Mouse (Mus musculus) right cerebral cortex, postnatal 36 days (tissue): Measurements from ENCODE around the gene Ptgds.

Experiments
- DNase-seq, 2 experiments: peaks; one replicate each; pipeline ENCODE4 v3.0.0; 2022; ENCODE audit warnings: low spot score in 2 of 2, mixed read lengths in 1 of 2

Gene Ptgds

GRCm38 (mm10) chr2:25480541-25480940, 10.7 kb upstream of the Ptgds start:
- DNase-seq = no peak

DNA sequence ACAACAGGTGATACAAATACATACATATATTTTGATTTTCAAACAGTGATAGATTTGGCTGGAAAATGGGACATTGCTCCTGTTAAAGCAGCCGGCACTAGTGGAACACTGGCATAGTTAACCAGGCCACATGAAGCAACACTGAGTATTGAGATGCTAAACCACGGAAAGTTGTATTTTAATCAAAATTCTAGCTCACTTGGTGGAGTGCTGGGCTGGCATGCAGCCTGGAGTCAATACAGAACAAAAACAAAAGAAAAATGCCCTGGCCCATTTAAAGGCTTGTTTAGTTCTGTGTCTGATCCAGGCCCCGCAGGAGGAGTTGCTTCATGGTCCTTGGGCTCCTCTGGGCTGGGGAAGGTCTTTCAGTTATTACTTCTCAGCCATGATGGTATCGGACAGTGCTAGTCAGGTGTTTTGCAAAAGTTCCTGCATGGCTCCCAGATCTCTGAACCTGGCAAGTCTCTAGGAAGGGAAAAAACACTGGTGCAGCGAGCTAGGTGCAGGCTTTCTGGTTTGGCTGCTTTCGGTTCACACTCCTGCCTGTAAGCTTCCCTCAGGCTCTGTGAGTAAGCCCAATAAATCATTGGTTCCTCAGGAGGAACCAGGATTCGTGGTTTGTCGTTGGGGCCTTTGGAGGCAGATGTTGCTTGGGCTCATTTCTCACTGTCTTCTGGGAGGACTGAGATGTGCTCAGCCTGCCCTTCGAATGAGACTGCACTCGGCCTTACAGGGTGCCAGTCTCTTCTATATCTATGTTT, 9.9 kb upstream of the Ptgds start:
- DNase-seq = no peak

GRCm38 (mm10) chr2:25477967-25478675, 8.3 kb upstream of the Ptgds start:
- peak; percentile 66 for DNase-seq

GRCm38 (mm10) chr2:25477541-25477940, 7.7 kb upstream of the Ptgds start:
- DNase-seq = no peak

DNA sequence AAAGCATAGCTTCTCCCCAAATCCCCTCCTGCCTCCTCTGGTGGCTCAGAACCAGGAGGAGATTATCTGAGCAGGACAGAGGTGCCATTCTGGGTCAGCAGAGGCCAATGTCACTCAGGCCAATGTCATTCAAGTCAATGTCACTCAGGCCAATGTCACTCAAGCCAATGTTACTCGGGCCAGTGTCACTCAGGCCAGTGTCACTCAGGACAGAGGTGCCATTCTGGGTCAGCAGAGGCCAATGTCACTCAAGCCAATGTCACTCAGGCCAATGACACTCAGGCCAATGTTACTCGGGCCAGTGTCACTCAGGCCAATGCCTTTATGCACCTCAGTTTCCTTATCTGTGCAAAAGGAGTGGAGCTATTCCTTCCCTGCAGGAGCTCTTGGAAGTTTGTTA, 2.7 kb upstream of the Ptgds start:
- DNase-seq = no peak

- peak in 1 of 2 experiments; percentile 48 for DNase-seq
These were observed 607 bp downstream of the Ptgds start for GRCm38 (mm10) chr2:25468962-25469915.

GRCm38 (mm10) chr2:25467606-25468303, 2.1 kb downstream of the Ptgds start:
- DNase-seq = no peak

DNA sequence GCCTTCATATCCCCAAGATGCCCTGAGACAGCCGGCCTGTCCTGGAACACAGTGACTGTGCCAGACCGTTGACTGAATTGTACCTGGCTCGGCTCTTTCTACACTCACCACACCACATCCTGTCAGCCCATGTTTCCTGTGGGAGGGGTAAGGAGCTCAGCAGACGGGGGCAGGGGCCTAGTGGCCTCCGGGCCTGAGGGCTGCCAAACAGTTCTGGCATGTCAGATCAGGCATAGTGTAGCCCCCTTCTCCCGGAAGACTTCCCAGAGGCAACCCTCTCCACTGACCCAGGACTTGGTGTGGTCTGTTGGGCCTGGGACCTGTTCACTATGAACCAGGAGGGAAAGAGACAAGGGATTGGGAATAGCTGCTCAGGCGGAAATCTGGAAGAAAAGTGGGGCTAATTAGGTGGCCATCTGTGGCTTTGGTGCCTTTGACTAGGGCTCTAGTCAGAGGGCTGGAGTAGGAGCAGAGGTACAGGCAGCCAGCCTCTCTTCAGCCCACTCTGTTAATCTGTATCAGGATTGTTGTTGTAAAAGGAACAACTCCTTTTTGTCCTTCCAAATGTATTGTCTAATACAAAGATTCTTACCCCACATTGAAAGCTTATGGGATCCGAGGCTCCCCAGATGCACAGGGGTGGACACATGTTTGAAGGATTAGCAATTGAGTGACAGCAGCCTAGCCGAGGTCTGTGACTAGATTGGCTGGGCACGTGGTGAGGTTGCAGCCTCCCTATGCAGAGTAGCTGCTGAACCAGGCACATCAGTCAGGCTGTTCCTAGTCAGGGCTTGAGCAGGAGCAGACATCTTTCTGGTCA, 3.8 kb downstream of the Ptgds start:
- DNase-seq = no peak

DNA sequence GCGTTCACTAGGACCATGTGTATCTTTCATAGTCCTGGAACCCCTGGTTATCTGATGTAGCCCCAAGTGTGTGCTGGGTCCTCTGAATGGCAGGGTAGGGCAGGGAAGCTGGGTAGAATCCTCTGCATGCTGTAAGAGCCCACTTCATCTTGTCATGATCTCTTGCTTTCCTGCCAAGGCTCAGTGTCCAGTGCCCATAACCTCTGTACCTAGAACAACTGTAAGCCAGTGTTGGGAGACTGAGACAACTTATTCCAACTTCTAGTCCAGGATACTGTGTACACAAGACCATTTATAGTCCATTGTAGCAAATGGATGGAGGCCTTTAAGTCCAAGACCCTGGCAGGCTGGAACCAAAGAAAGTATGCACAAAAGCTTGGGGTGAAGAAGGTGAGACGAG, 4.6 kb downstream of the Ptgds start:
- DNase-seq = no peak

DNA sequence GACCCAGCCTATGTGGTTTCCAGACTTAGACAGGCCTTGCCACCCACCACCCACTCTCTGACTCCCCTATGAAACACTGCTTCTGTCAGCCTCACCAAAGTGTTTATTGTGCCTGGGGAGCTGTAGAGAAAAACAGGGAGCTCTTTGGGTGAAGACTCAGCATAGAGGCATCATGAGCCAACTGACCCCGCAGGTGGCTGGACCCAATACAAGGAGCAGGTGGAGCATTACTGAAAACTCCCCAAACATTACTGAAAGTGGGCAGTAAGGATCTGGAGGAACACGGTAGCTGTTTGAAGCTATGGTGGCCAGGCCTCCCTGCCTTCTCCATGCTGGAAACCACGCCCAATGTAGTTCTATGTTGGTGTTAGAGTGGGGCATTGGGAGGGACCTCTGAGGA, 6.2 kb downstream of the Ptgds start:
- no peak for DNase-seq

DNA sequence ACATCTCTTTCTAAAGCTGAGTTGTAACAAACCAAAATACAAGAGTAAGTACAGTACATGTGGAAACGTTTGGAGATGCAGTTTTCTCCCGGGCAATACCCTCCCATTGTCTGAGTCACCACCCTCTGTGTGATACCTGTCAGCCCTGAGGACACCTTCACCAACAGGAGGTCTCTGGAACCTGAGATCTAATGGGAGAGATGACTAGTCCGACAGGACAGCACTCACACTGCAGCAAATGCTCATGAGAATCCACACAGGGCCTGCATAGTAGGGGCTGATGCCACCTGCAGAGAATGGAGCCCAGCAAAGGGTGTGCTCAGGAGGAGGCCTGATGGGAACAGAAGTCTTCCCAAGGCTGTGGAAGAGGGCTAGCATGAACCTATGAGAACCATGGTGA, 8.4 kb downstream of the Ptgds start:
- no peak for DNase-seq

DNA sequence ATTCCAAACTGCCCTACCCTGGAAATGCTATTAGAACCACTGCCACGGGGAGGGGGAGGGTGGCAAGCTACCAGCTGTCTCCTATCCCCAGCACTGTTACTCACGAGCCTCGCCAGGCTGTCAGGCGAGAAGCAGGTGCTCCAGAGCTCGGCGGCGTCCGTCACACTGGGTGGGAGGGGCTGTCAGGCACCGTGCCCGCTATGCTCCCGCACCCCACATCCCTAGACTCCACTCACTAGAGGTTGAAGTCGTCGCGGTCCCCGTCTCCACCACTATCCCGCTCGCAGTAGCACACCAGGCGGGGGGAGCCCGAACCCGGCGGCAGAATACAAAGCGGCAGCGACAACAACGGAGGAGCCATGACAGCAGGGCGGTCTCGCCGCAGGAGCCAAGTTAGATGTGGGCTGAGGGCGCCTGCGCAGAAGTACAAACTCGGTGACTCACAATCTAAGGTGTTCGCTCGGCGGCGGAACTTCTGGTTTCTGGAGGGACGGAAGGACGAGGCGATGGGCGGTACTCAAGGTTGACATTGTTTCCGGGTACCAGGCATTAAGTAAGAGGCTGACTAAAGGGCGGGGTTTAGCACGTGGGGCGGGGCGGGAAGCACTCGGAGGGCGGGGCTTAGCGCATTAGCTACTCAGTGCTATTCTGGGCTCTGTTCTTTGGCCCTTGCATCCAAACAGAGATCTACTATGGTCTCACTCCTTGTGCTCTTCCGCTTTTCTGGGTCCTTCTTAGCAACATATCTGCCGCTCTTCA, 9.1 kb downstream of the Ptgds start, which contains the start of gene Paxx:
Gene Paxx, minus strand, starts transcription at position 544 of the 759 bp plus-strand sequence.
- peak; percentile 94 to 95 for DNase-seq

DNA sequence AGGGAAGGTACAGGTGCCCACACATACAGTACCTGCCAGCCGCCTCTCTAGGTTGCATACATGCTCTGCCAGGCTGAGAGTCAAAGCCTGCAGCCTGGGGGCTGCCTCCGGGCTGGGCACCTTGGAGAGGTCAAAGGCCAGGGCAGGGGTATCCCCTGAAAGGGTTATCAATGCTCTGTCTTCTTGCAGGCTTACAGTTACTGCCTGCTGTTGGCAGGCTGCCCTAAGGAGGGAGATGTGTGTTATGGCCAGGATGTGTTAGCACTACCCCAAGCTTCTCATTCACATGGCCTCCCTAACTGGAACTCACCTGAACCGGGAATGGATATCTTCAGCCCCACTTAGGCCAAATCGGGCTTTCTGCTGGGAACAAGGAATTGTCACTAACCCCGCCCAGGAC, 9.7 kb downstream of the Ptgds start:
- DNase-seq = no peak

DNA sequence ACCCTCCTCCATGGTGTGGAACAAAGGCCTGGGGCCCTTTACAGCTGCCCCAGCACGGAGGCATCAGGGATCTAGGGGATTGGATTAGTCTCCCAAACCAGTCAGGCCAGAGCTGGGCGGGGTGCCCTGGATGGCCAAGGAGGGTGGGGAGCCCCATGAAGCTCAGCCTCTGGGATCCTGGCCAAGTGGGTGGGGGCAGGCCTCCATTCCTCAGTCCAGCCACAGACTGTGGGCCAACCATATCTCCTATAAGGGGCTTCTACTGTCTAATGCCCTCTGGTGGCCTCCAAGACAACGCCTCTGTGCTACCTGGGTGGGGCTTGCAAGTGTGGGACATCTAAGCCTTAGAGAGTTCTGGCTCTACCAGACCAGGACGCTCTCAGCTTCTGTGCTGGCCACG, 10.9 kb downstream of the Ptgds start:
- no peak for DNase-seq

DNA sequence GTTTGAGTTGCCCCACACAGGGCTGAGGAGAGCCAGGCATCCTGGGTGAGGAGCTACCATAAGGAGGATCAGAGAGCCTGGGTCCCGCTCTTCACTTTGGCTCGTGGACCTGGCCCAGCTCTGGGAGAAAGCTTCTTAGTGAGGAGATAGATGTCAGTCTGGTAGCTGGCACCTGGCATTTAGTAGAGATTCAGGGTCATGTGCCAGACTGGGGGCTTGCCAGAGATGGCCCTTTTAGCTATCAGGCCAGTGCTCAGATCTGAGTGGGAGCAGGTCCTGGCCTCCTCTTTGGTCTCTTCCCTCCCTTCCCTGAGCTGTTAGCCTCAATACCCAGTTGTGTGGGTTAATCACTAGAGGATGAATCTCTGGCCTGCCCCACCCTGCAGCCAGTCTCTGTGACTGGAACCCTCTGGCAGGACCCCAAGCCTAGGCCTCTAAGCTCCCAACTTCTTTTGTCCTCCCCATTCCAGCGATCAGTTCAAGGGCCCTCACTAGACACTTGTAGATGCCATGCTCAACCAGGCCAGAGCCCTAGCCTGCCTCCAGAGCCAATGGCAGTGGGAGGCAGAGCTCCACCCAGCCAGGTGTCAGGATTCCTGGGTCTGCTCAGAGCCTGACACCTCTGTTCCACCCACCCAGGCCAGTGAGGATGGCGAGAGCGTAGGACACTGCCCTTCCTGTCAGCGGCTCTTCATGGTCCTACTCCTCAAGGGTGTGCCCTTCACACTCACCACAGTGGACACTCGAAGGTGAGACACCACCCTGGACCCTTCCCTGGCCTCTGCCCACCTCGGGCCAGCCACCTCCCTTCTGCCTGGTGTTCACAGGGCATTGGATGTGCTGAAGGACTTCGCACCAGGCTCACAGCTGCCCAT, 12.6 kb downstream of the Ptgds start:
- no peak for DNase-seq

DNA sequence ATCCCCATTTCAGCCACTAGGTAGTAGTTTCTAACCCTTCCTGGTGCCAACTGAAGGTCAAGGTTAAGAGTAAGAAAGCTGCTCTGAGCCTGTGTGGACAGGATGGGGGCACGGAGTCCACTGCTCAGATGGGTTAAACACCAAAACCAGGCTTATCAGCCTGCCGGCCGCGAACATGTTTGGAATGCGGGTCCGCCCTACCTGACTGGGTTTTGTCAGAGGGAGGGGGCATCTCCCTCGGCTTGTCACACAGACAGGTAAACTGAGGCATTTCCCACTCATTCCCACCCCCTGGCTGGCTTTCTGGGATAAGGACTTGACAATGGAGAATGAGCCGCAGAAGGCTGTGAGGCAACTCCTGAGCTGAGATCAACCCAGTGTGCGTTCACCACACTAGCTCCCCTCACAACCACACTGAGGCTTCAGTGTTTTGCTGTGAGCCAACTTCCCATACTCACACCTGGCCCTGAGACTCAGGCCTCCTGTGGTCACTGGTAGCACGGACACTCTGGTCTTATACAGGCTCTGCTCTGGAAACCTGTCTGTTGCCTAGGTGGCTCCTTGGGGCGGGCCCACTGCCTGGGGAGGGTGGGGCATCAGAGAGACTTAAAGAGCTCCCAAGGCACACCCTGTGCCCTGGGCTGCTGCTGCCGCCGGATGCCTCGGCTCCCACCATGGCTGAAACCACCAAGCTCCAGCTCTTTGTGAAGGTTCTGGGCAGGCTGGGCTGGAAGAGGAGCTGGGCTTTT, 13.5 kb downstream of the Ptgds start, which contains the start of gene Clic3:
Gene Clic3, plus strand, starts transcription at position 634 of the 749 bp plus-strand sequence.
- no peak for DNase-seq

GRCm38 (mm10) chr2:25452951-25453350, 16.9 kb downstream of the Ptgds start:
- DNase-seq = no peak
